Mouse (Mus musculus): ENCODE results near the gene Spg20. TPM values are rescaled to one million over a fixed set of nuclear protein-coding genes. Genes with fewer than 3 reads are reported as not detected.

Gene Spg20
- polyA plus RNA-seq (2012; rRNA removed; ENCODE audit: low replicate concordance) = 11.5 and 15.3 TPM in 2 replicates

DNA sequence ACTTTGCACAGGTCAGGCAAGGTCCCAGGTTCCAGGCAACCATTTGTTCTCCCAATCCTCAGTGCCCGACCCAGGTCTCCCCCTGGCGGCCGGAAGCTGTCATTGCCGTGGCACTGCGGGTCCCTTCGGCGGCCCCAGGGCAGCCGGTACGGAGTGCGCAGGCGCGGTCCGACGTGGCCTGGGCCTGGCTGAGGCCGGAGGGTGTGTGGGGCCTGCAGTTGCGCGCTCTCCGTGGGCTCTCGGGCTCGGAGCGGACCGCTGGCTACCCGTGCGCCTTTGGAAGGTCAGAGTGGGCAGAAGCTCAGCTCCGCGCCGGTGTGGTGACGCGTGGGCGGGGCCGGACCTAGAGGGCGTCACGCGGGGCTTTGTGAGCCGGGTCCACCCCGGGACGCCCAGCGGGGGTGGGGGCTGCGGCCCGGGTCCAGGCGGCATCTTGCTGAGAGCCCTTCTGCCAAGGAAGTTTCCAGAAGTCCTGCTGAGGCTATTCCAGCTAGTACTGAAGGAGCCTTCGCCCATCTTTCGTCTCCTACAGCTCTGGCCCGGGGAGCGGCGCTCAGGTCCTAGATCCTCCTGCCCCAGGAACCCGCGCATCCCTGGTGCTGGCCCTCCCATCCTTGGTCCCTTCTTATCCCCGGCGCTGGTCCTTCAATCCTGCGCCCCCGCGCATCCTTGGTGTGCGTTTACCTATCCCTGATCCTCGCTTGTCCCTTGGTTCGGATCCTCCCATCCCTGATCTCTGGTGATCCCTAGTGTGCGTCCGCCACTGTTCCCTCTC lies at the start of gene Spg20:
Spg20 (plus strand) TSS at position 174 of the 775 bp plus-strand sequence.

DNA sequence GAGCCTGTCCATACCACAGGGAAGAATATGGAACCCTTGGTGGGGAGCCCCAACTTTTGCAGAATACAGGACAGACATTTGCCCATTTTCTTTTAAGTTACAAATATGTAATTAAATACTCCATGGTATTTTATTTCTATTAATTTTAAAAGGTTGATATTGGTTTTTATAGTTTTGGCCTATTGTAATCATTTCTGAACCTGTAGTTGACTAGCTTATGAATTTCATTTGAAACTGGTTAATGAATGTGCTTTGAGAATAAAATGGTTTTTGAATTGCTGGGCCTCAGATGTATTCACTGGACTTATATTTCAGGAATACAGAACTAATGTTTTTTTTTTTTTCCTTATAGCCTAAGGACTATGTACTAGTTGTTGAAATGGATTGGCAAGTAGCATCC lies 25.1 kb downstream of the Spg20 start, which contains the start of gene Ccdc169:
Ccdc169 (plus strand) TSS at position 301 of the 400 bp plus-strand sequence.

DNA sequence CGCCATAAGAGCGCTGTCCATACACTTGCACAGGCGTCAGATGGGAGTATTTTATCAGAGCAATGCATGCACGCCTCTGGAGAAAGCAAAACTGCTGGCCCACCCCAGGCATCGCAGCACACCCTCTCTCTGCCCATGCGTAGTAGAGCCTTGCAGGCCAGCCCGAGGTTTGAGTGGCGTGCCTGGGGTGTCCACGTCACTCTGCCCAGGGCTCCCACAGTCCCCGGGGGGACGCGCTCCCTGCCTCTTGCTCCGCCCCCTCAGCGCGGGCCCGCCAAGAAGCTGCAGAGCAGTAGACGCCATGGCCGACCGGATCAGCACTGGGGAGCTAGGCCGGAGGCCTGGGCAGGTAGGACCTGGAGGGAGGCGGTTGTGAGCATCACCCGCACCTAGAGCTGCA lies 69.9 kb downstream of the Spg20 start, which contains the start of gene Sohlh2:
Sohlh2 (plus strand) TSS at position 263 of the 400 bp plus-strand sequence.

Other genes with a start within 250 kb of the Spg20 start
- gene Sertm1, start 196.2 kb upstream of the Spg20 start, polyA plus RNA-seq (2012; rRNA removed; ENCODE audit: low replicate concordance) = 0.26 TPM in 1 of 2 replicates, not detected in the other
- gene Ccna1, start 56.6 kb upstream of the Spg20 start, polyA plus RNA-seq (2012; rRNA removed; ENCODE audit: low replicate concordance) = 0.36 TPM in 1 of 2 replicates, not detected in the other
- gene Ccdc169, start 25.2 kb downstream of the Spg20 start, polyA plus RNA-seq (2012; rRNA removed; ENCODE audit: low replicate concordance) = not detected in 2 replicates
- gene Sohlh2, start 69.9 kb downstream of the Spg20 start, polyA plus RNA-seq (2012; rRNA removed; ENCODE audit: low replicate concordance) = not detected in 2 replicates
- 4.2 and 35.3 TPM in 2 replicates for gene Dclk1, start 130.3 kb downstream of the Spg20 start, polyA plus RNA-seq (2012; rRNA removed; ENCODE audit: low replicate concordance)

Measured in subcutaneous adipose tissue, adult 2 months (tissue).